Mouse (Mus musculus) frontal cortex, adult (tissue): ENCODE results near the gene Nit1.

Source experiments
- ATAC-seq: cut with Nextera tagmentation; 2 replicates; pipeline ENCODE4 v1.9.2; 2017; ENCODE audit warnings: mild to moderate bottlenecking, moderate library complexity, mixed read lengths; ENCODE audit not compliant: low TSS enrichment

The Nit1 gene

GRCm38 (mm10) chr1:171345225-171346094 lies at the start of gene Nit1, which contains the start of gene Pfdn2:
Gene Nit1, minus strand, starts transcription at chr1:171345646.
Gene Pfdn2, plus strand, starts transcription at chr1:171345670.
- peak; percentile 95 for ATAC-seq

DNA sequence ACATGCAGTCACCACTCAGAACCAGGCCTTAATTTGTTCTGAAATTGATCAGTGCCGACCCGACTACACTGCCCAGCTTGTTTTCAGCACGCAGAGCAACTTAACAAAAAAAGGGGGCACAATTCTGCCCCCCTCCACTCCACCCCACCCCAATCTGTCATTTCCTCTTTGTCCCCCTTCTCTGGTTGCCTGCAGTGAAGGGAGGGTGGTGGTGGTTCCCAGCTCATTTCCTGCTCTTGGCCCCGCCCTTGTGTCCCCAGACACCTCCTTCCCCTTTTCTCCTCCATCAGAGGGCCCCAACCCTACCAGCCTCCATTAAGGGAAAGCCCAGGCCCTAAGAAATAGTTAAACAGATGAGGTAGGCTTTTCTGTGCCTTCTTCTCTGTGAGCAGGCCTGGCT lies 44.7 kb upstream of the Nit1 start:
- no peak; the same call in 1 of the 2 replicates for ATAC-seq

DNA sequence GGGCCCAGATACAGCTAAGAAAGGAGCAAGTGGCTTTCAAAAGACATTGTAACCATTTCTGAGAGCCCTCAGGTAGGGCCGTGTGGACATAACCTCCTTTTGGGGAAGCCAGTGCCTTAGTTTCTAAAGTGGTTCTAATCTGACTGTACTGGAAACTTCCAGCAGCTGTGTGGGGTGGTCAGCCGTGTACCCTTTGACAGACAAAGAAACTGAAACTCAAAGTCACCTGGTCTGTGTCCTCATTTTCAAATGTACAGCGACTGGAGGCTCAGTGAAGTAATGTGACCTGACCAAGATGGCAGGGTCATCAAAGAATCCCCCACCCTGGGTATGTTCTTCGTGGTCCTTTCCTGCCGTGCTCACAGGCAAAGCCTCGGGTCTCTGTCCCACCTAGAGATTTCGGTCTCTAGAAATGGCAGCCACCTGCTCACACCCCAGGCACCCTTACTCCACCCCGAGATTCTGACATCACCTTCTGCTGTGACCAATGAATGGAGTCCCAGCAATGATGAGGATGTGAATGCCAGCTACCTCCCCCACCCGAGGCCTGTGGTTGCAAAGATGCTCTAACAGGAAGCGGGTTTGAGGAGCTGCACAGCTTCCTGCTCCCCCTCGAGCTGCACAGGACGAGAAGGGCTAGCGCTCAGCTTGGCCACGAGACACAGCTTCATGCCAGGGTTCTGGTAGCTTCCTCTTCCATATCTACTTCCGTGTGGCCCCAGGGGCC lies 43.1 kb upstream of the Nit1 start, which contains the start of gene Arhgap30:
Gene Arhgap30 (plus strand): TSS at position 579 of the 727 bp plus-strand sequence.
- ATAC-seq = no peak

- ATAC-seq = no peak
These were observed 41.7 kb upstream of the Nit1 start for GRCm38 (mm10) chr1:171387099-171387498.

GRCm38 (mm10) chr1:171385171-171385570 lies 39.7 kb upstream of the Nit1 start:
- no peak for ATAC-seq

- no peak for ATAC-seq
These were observed 38.9 kb upstream of the Nit1 start for GRCm38 (mm10) chr1:171384361-171384760.

- no peak for ATAC-seq
These were observed 36.7 kb upstream of the Nit1 start for GRCm38 (mm10) chr1:171382096-171382620.

- peak; percentile 76 for ATAC-seq
These were observed 34.6 kb upstream of the Nit1 start for GRCm38 (mm10) chr1:171379935-171380599.

DNA sequence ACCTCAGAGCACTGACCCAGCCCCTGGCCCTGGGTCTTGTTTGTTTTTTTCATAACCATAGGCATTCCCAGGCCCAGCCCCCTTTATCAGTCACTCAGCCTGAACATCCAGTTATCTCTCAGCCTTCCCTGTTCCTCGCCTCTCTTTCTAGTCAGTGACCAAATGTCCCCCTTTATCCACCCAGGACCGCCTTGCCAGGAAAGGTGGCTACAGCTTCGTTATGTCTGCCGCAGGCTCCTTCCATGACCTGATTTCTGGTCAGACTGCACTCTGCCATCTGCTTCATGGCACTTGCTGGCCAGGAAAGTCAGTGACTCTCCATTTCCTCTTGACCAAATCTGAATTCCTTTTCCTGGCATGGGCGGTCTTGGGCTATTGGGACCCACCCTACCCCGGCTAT lies 32.9 kb upstream of the Nit1 start:
- ATAC-seq = no peak

GRCm38 (mm10) chr1:171375646-171376097 lies 30.2 kb upstream of the Nit1 start:
- ATAC-seq = no peak

GRCm38 (mm10) chr1:171373946-171374345 lies 28.5 kb upstream of the Nit1 start:
- no peak for ATAC-seq

- ATAC-seq = no peak
These were observed 27.4 kb upstream of the Nit1 start for GRCm38 (mm10) chr1:171372880-171373279.

GRCm38 (mm10) chr1:171369845-171370556 lies 24.6 kb upstream of the Nit1 start, which contains the start of gene Nectin4:
Gene Nectin4, plus strand, starts transcription at chr1:171370099.
- ATAC-seq = no peak

DNA sequence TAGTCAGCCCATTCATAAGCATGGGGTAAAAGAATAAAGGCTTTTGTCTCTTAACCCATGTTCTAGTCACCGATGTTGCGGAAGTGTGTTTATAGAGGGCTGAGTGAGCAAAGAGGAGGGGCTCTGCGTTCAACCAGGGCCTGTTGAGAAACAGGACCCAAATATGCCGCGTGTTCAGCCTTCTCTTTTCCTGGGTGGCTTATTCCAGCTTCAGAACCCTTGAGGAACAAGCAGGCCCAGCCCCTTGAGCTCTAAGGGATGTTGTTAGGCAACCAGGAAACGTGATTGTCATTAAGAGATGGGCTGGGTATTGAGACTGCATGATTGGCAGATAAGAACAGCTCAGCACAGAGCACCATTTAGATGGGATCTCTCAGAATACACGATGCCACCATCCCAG lies 20.5 kb upstream of the Nit1 start:
- no peak for ATAC-seq

DNA sequence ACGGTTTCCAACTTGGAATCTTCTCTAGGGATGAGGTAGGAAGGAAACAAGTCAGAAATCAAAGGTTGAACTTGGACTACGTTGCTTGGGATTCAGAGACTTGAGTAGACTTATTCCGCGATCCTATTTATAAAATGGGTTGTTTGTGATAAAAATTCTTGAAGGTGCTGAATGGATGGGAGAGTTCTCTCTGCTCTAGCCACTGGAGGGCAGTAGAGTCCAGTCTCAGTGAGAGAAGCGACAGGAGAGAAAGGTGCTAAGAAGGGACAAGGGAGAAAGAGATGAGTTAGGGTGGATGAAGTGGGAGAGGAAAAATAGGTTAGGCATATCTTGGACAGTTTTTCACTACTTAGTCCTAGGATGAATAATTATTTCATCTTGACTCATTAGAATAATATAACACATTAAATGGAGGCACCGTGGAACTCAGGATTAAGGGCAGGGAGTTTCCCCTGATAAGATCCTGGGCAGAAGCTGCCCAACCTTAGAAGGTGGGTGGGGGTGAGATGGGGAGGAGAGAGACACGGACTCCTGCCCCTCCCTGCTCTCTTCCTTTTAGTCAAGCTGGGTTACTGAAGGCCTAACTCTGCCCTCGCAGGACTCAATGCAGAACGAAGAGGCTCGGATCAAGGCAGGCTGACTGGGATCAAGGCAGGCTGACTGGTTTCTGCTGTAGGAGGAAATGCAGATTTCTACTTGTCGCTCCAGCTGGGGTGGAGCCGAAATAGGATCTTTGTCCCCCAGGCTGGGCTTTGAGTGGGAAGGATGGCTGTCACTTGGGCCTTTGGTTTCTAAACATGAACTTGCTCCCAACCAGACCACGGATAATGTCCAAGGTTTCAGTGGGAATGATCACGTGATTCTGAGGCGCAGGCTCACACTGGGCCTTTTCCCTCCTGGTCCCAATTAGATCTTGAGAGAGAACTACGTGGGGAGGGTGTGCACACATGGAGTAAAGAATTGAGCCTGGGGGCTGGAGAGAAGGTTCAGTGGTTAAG lies 16.0 kb upstream of the Nit1 start:
- peak; percentile 68 for ATAC-seq

DNA sequence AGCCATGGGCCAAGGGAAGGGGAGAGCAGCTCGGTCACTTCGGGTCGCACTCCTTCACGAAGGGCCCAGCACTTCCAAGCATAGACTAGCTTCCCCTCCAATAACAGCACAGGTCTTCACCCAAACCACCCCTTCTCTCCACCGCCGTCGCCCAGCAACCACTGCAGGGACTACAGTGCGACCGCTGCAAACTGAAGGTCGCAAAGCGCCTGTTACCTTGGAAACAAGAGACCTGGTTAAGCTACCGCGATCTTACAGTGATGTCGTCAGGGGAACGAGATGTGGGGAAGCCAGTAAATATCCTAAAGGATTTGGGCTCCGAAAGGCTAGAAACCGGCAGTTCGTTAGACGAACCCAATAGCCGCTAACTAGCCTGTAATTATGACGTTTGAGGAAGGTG lies 15.2 kb upstream of the Nit1 start, which contains the start of gene Klhdc9:
Gene Klhdc9 (minus strand): TSS at position 143 of the 400 bp plus-strand sequence.
- peak; percentile 91 for ATAC-seq

GRCm38 (mm10) chr1:171360253-171360652 lies 14.8 kb upstream of the Nit1 start:
- peak; percentile 14 for ATAC-seq

- no peak for ATAC-seq
These were observed 13.0 kb upstream of the Nit1 start for GRCm38 (mm10) chr1:171358421-171358820.

DNA sequence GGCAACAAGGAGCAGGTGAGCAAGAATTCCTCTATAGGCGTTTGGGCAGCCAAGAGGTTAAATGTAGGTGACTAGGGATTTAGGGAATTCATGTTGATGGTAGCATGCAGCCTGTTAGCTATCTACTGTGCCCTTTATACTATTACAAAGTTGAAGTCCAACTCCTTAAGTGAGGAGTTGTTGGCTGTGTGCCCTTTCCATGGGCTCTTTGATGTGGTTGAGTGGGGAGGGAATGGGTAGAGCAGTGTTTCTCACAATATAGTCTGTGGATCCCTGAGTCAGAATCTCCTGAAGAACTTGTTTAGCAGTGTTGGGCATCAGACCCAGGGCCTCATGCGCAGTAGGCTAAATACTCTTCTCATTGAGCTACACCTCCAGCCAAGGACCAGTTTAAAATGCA lies 11.4 kb upstream of the Nit1 start:
- no peak for ATAC-seq
